Mouse (Mus musculus) kidney, embryonic 15.5 days (tissue): ENCODE measurements around the gene Slc38a1. TPM values are rescaled to one million over a fixed set of nuclear protein-coding genes. Genes with fewer than 3 reads are reported as not detected.

Source experiments
- ATAC-seq: fragments of 200-750 bp; cut with Nextera tagmentation; replicated peaks from 2 replicates; pipeline ENCODE4 v1.8.0; 2017; ENCODE audit warnings: moderate TSS enrichment; ENCODE audit not compliant: low FRiP score
- H3K27ac ChIP-seq: fragments of 300-500 bp; sonication (generic); 2 replicates; pipeline ENCODE4 v1.5.1; 2015; ENCODE audit warnings: mild to moderate bottlenecking, inconsistent platforms
- H3K27me3 ChIP-seq: fragments of 300-500 bp; sonication (generic); 2 replicates; pipeline ENCODE4 v1.6.1; 2015; ENCODE audit warnings: inconsistent platforms
- H3K36me3 ChIP-seq: fragments of 300-500 bp; sonication (generic); 2 replicates; pipeline ENCODE4 v1.6.1; 2015; ENCODE audit warnings: inconsistent platforms
- H3K4me1 ChIP-seq: fragments of 300-500 bp; sonication (generic); 2 replicates; pipeline ENCODE4 v1.6.1; 2015; ENCODE audit warnings: inconsistent platforms
- H3K4me2 ChIP-seq: fragments of 300-500 bp; sonication (generic); 2 replicates; pipeline ENCODE4 v1.6.1; 2015; ENCODE audit warnings: moderate library complexity, mild to moderate bottlenecking, inconsistent platforms
- H3K4me3 ChIP-seq: fragments of 300-500 bp; sonication (generic); replicated peaks from 2 replicates; pipeline ENCODE4 v1.5.1; 2015; ENCODE audit warnings: mild to moderate bottlenecking, inconsistent platforms
- H3K9ac ChIP-seq: fragments of 300-500 bp; sonication (generic); 2 replicates; pipeline ENCODE4 v1.6.1; 2015; ENCODE audit warnings: mild to moderate bottlenecking, inconsistent platforms
- H3K9me3 ChIP-seq: fragments of 300-500 bp; sonication (generic); replicated peaks from 2 replicates; pipeline ENCODE4 v1.6.1; 2016; ENCODE audit warnings: inconsistent platforms
- WGBS: fragments of 180-500 bp; shearing (Covaris S2); methylation state at CpG from one replicate; pipeline ENCODE4 v1.1.7; 2015; ENCODE audit warnings: mixed read lengths; 5-methylcytosine and 5-hydroxymethylcytosine counted together
- polyA plus RNA-seq: library from polyadenylated mRNA; unstranded; fragments of >200 nt; fragmentation: Nextera tagmentation; extraction: Ambion mirVana; gene quantifications from 2 replicates; pipeline ENCODE4 v1.2.1, GENCODE M21; 2015

Gene Slc38a1
- polyA plus RNA-seq, 1 experiment from 2014 or later: 69.9 TPM

DNA sequence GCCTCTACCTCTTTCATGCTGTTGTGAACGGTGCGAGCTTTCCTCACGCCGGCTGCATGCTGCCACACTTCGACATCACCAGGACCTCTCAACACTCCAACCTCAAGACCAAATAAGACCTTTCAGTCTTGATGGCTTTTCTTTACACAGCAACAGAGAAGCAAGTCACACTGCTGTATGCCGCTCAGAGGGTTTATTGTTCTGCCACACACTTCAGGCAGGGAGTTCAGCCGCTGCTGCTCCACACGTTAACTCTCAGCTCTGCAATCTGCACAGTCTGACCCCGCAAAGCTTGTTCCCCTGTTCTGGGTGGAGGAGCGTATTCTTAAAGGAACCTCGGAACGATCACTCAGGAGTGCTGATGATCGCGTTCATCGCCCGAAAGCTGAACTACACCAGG lies 40.7 kb downstream of the Slc38a1 start:
- Histone ChIP-seq H3K4me1 (peaks cover 33% of the 10 kb centered on the region), H3K4me3 (no peak overlapping the region), H3K27me3 (no peaks in the 10 kb centered on the region), H3K9ac (no peak overlapping the region), H3K27ac (no peak overlapping the region), H3K9me3 (no peaks in the 10 kb centered on the region), H3K4me2 (no peak overlapping the region), H3K36me3 (peaks cover 40% of the 10 kb centered on the region)
- WGBS: 89% methylated on average over 16 of the region's 16 CpGs
- no peak for ATAC-seq

DNA sequence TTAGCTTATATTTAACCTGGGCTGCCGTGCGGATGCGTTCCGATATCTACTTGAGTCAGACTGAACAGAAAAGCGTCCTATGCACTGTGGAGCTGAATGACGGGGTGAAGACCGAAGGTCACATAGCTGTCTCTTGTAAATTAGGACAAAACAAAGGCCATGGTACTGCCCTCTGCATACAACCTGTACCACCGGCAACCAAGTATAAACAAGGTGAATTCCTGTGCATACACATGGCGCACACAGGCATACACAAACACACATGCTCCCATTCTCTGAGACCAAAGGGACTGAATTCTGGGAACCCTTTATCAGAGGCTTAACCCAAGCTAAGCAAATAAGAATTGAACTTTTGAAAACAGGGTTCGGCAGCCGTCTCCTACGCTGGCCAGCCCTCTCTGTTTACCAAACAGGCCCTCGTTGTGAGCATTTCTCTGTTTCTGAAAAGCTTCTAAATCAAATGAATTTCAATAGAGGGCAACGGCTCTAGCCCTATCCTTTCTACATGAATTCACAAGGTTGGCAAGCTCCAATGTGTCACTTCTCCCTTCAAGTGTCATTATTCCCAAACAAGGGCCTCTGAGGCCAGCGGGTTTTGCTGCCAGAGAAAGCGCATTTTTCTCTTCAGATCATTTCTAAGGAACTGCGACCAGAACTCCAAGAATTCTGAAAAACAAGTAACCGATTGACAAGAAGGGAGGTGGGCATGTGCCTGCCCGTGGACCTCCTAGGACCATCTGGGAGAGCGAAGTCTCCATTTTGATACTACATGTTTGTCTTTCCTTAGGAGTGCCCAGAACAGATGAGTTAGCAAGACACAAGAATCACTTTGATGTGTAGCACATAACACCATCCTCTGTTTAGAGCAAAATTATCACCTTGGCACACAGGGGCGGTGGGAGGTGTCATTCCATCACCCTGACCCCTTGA lies 42.6 kb downstream of the Slc38a1 start:
- Histone ChIP-seq H3K36me3 (peaks cover 29% of the 10 kb centered on the region), H3K9me3 (no peaks in the 10 kb centered on the region), H3K4me2 (no peak overlapping the region), H3K27me3 (no peaks in the 10 kb centered on the region), H3K4me1 (peaks cover 26% of the 10 kb centered on the region), H3K27ac (no peak overlapping the region), H3K9ac (no peak overlapping the region), H3K4me3 (no peak overlapping the region)
- ATAC-seq: no peak
- WGBS: 85% methylated on average over 21 of the region's 21 CpGs

DNA sequence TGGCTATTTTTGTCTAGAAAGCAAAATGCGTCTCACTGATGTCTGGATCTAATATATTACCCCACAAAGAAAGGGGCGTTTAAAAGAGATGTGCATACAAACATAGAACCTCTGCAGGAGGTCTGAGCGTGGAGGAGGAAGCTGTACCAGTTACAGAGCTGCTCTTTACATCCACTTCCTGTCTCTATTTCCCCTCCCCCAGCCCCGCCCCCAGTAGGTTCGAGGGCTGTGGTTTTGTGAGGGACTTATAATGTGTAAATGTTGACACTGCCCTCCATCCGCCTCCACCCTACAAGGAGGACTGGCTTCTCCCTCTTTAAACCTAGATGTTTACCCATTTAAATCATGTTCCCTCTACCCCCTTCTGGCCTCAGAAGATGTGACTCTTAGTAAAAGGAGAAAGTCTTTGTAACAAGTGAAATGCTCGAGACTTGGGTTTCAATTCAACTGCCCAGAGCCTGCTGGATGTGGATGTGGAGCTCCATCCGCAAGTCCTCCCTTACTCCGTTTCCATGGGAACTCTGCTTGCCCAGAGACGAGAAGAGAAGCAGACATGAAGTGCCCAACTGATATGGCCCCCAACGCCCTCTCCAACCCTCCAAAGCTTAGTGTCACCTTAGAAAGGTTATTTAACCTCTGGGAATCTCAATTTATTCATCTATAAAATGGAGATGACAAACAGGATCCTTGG lies 43.7 kb downstream of the Slc38a1 start:
- H3K4me1 ChIP-seq: peaks cover 22% of the 10 kb centered on the region
- 56% methylated on average over 11 of the region's 11 CpGs for WGBS
- H3K27me3 ChIP-seq: no peaks in the 10 kb centered on the region
- ATAC-seq: 0 out of 2 replicates have a peak, but pooled peaks have one; percentile 45
- H3K9ac ChIP-seq: no peak overlapping the region
- no peak overlapping the region for H3K4me2 ChIP-seq
- H3K9me3 ChIP-seq: no peaks in the 10 kb centered on the region
- H3K27ac ChIP-seq: peak overlapping the region; percentile 20; the same call in 1 of the 2 replicates
- peaks cover 29% of the 10 kb centered on the region for H3K36me3 ChIP-seq
- H3K4me3 ChIP-seq: no peak overlapping the region

DNA sequence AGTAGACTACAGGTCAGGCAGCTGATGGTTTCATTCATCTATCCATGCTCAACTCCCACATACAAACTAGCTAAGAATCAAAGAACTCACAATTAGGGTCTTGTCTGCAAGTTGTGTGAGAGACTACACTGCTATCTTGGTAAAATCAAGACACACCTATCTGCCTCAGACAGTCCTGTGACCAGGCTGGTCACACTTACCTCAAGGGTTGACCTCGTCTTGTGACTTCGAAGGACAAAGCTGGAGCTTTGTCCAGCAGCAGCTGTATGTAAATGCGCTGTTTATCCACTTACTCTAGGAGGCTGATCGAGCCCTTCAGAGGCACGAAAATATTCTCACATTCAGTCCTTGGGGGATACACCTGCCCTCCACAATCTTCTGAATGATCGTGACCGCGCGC lies 45.6 kb downstream of the Slc38a1 start:
- WGBS: 95% methylated on average over 9 of the region's 9 CpGs
- Histone ChIP-seq H3K9ac (no peak overlapping the region), H3K36me3 (peaks cover 30% of the 10 kb centered on the region), H3K27me3 (no peaks in the 10 kb centered on the region), H3K9me3 (no peaks in the 10 kb centered on the region), H3K4me1 (peaks cover 37% of the 10 kb centered on the region), H3K4me3 (no peak overlapping the region), H3K27ac (no peak overlapping the region), H3K4me2 (no peak overlapping the region)
- no peak for ATAC-seq

DNA sequence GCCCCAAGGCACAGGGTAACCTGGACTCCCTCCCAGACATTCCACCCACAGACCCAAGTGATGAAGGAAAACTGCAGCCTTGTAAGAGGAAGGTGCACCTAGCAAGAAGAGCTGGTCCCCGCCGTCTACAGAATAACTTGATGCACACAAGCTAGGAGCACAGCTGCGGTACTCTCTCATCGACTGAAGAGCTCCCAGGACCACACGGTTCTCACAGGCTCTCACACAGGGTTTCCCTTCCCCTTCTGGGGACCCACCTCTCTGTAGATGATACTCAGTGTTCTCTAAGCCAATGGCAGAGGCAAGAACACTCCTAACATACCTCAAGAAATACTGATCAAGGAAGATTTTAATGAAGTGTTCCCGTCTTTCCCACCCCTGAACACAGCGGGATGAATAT lies 48.4 kb downstream of the Slc38a1 start:
- no peaks in the 10 kb centered on the region for H3K27me3 ChIP-seq
- H3K36me3 ChIP-seq: peaks cover 33% of the 10 kb centered on the region
- no peak overlapping the region for H3K27ac ChIP-seq
- no peaks in the 10 kb centered on the region for H3K9me3 ChIP-seq
- no peak overlapping the region for H3K4me2 ChIP-seq
- H3K4me3 ChIP-seq: no peak overlapping the region
- peaks cover 40% of the 10 kb centered on the region for H3K4me1 ChIP-seq
- WGBS: 91% methylated on average over 7 of the region's 7 CpGs
- H3K9ac ChIP-seq: no peak overlapping the region
- ATAC-seq: no peak

DNA sequence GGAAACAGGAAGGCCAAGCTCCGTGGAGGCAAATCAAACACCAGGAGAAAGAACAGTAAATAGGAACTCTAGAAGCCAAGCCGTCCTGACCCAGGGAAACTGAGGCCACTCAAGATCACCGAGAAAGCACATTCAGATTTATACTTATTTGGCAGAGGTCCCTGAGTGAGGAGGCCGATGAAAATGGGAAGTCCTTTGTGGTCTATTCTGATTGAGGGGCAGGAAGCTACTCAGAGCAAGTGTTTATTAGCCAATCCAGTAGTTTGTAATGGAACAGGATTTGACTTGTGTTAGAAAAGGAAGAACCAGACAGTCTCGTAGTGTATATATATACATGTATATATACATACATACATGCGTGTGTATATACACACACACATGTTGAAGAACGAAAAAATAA lies 48.8 kb downstream of the Slc38a1 start:
- Histone ChIP-seq H3K4me3 (no peak overlapping the region), H3K9ac (no peak overlapping the region), H3K4me1 (peaks cover 35% of the 10 kb centered on the region), H3K36me3 (peaks cover 37% of the 10 kb centered on the region), H3K4me2 (no peak overlapping the region), H3K27ac (peak overlapping the region; percentile 51), H3K9me3 (no peaks in the 10 kb centered on the region), H3K27me3 (no peaks in the 10 kb centered on the region)
- ATAC-seq: no peak
- WGBS: 72% methylated on average over 7 of the region's 7 CpGs

DNA sequence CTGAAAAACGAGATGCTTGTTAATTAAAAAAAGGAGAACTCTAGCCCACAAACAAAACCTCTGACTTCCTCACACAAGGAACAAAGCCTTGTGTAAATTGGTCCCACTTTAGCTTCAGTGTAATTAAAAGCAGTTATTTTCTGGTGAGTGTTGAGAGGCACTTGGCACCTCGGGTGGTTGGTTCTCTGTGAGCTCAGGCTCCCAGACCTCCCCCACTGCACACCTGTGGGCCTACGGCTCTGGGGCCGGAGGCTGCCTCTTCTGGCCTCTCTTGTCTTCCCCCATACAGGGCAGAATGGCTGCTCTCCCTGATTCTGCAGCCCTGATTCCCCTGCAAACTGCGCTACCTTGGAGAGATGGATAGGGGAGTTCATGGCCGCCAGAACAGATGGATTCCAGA lies 49.3 kb downstream of the Slc38a1 start:
- Histone ChIP-seq H3K27me3 (no peaks in the 10 kb centered on the region), H3K4me2 (no peak overlapping the region), H3K9me3 (no peaks in the 10 kb centered on the region), H3K9ac (no peak overlapping the region), H3K4me1 (peaks cover 31% of the 10 kb centered on the region), H3K36me3 (peaks cover 41% of the 10 kb centered on the region), H3K4me3 (no peak overlapping the region), H3K27ac (peak overlapping the region; percentile 51)
- ATAC-seq: no peak
- 45% methylated on average over 6 of the region's 6 CpGs for WGBS

DNA sequence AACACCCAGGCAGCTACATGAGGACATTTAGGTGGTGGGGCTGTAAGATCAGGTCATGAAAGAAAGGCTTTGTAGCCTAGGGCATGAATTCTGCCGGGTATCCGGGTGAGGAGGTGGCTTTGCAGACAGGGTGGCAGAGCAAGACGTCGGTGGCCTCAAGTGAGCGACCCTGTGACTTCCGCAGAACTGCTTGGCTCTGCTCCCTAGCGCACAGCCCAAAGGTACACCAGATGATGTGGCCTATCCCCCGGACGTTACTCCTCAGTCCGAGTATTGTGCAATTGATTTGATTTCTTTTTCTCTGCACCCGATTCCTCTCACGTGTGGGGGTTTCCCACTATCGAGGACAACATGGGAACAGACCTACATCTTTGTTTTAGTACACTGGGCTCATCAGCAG lies 49.7 kb downstream of the Slc38a1 start:
- Histone ChIP-seq H3K27me3 (no peaks in the 10 kb centered on the region), H3K9ac (no peak overlapping the region), H3K36me3 (peaks cover 43% of the 10 kb centered on the region), H3K4me3 (no peak overlapping the region), H3K27ac (peak overlapping the region; percentile 51), H3K9me3 (no peaks in the 10 kb centered on the region), H3K4me2 (no peak overlapping the region), H3K4me1 (peaks cover 27% of the 10 kb centered on the region)
- 46% methylated on average over 13 of the region's 13 CpGs for WGBS
- ATAC-seq: peak; percentile 62; the same call in 1 of the 2 replicates

DNA sequence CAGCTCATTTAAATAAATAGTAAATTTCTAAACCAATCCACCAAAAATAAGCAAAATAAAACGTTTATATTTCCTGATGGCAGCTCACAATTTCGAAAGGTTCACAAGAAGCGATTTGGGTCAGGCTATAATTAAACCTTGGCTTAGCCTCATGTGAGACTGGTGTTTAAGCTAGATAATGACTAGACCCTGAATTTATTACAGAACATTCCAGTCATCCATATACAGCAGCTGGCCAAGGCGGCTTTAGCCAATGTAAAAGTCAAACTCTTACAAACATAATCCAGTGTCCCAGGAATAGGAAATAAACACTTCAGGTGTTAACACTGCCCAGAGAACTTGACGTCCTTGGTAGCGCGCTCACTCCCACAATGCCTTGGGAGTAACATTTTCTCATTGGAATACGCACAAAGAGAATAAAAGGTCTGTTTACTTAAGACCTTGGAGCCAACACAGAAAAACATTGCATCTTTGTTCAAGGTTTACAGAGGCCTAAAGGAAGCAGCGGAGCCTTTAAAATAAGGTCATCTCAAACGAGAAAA lies 50.8 kb downstream of the Slc38a1 start:
- H3K4me2 ChIP-seq: no peak overlapping the region
- peaks cover 47% of the 10 kb centered on the region for H3K36me3 ChIP-seq
- no peak for ATAC-seq
- no peaks in the 10 kb centered on the region for H3K9me3 ChIP-seq
- 73% methylated on average over 10 of the region's 10 CpGs for WGBS
- no peak overlapping the region for H3K27ac ChIP-seq
- no peak overlapping the region for H3K4me3 ChIP-seq
- peaks cover 27% of the 10 kb centered on the region for H3K4me1 ChIP-seq
- H3K9ac ChIP-seq: no peak overlapping the region
- H3K27me3 ChIP-seq: no peaks in the 10 kb centered on the region

DNA sequence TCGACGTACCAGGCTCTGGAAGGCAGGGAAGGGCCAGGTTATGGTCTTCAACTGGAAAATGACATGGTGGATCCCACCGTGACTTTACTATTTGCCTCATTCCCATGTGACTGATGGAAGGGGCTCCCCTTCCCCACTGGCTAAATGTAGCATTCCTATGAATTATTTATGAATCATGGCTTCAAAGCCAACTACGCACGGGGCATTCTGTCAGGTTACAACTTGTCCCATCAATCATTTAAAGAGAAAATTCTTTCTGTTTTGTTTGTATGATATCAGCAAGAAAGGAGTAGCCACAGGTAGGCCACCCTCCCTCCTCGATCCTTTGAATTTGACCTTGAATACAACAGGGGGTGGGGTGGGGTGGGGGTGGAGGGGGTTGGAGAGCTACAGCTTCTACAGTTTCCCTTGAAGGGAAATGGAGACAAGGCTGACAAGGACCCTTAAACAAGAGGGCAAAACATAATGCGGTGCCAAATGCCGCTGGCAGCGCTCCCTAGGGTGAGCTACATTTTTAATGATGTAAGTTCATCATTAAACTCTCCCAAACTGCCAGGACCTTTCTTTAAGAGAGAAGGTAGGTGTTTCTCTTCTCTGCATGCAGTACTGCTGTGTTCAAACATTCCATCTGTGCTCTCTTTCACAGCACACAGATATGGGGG lies 53.6 kb downstream of the Slc38a1 start:
- WGBS: 79% methylated on average over 9 of the region's 9 CpGs
- Histone ChIP-seq H3K36me3 (peaks cover 73% of the 10 kb centered on the region), H3K4me1 (peaks cover 21% of the 10 kb centered on the region), H3K4me2 (no peak overlapping the region), H3K27me3 (no peaks in the 10 kb centered on the region), H3K9ac (no peak overlapping the region), H3K4me3 (no peak overlapping the region), H3K9me3 (no peaks in the 10 kb centered on the region), H3K27ac (no peak overlapping the region)
- no peak for ATAC-seq

DNA sequence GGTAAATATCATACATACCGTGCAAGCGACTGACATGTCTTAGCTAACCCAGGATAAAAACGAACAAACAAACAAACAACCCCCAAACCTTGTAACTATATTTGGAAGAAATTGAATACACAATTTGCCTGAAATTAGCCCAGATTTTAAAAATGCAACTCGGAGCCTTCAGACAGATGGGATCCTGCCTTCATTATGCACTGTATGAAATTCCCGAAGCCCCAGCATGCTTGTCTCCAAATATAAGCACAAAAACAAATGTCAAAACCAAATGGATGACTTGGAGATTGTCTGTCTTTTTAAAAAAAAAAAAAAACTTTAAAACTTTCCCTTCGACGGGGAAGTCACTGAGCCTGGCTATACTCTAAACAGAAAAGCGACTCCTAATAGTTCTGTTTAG lies 54.7 kb downstream of the Slc38a1 start:
- Histone ChIP-seq H3K27ac (no peak overlapping the region), H3K27me3 (no peaks in the 10 kb centered on the region), H3K9ac (no peak overlapping the region), H3K9me3 (no peaks in the 10 kb centered on the region), H3K4me1 (peaks cover 11% of the 10 kb centered on the region), H3K4me2 (no peak overlapping the region), H3K4me3 (no peak overlapping the region), H3K36me3 (peaks cover 84% of the 10 kb centered on the region)
- ATAC-seq: no peak
- 94% methylated on average over 8 of the region's 8 CpGs for WGBS
